Mouse (Mus musculus) brain, embryonic 14.5 days (tissue): ENCODE data around the gene Eps15l1. TPM values are rescaled to one million over a fixed set of nuclear protein-coding genes. Genes with fewer than 3 reads are reported as not detected.

Source experiments
- DNase-seq: peaks from one replicate; pipeline ENCODE4 v3.0.0-alpha.2; 2011; ENCODE audit warnings: low read depth
- CTCF ChIP-seq: fragments of 200-500 bp; IDR thresholded peaks from 2 replicates; pipeline ENCODE4 v1.5.1; 2012; ENCODE audit warnings: inconsistent platforms, mild to moderate bottlenecking, moderate library complexity, borderline replicate concordance; ENCODE audit not compliant: insufficient read depth, insufficient read length; ENCODE audit errors: extremely low read depth
- POLR2A ChIP-seq: fragments of 200-500 bp; IDR thresholded peaks from 2 replicates; pipeline ENCODE4 v1.6.1; 2012; ENCODE audit warnings: mild to moderate bottlenecking, inconsistent platforms, borderline replicate concordance; ENCODE audit not compliant: poor library complexity, insufficient read depth, insufficient read length, severe bottlenecking; ENCODE audit errors: extremely low read depth
- polyA plus RNA-seq: library from polyadenylated mRNA; depleted of rRNA; stranded (reverse); fragments of >200 nt; gene quantifications from 2 replicates; pipeline ENCODE4 v1.2.3, GENCODE M21; 2012; rRNA removed

Gene Eps15l1
- 94.8 and 102 TPM in 2 replicates for polyA plus RNA-seq

DNA sequence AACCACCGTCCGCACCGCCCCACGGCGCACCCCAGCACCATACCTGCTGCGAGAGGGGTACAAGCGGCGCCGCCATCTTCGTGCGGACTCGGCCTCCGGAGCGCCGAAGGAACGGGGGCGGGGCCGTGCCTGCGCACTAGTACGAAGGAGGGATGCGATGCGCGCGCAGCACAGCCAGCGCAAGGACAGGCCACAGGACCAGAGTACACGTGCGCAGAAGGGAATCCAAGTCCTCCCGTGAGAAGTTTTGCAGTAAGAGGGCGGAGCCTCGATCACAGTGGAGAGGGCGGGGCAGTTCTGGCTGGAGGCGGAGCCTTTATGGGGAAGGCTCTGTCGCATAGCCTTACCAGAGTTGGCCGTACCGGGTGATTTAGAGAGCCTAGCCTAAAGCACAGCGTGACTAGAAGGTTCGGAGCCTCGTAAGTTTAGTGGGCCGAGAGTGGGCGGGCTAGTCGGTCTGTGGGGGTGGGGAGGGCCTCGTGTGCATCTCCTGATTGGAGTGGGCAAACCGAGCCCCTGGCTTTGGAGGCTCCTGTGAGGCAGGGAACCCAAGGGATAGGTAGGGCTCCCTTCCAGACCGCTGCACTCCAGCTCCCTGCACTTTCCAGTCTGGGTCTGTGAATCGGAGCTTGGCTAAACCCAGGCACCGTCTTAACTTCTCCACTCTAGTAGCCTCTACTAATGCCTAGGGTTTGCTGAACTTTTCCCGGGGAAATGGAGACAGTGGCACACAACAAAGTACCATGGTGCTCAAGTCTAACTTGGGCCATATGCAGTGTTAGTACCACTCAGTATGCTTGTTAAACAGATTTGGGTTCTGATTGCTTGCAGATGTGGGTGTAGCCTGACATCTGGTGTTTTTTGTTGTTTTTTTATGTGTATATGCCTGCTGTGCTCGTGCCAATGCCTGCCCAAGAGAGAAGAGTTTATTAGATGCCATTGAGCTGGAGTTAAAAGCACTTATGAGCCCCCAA lies at the start of gene Eps15l1:
Gene Eps15l1, minus strand, starts transcription at position 99 of the 974 bp plus-strand sequence.
- peak; percentile 100 for DNase-seq
- TF ChIP-seq CTCF = no peak
- TF ChIP-seq POLR2A = peak; percentile 87

DNA sequence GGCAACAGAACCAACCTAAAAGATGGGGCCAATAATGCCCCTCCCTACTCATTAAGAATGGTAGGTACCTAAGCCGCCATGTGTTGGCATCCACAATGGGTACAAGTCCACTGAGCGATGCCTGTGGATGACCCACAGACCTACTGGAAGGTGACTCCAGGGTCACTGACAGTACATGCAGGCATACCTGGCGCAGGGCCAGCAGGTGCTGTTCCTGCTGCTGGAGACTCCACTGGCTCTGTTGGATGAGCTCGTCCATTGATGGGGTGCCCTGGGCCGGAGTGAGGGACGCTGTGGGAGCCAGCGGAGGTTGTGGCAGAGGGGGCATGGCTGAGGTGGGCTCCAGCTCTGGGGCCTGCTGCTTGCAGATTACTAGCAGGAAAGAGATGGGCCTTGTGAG lies 49.4 kb upstream of the Eps15l1 start:
- TF ChIP-seq CTCF (no peak), POLR2A (no peak)
- DNase-seq = no peak

DNA sequence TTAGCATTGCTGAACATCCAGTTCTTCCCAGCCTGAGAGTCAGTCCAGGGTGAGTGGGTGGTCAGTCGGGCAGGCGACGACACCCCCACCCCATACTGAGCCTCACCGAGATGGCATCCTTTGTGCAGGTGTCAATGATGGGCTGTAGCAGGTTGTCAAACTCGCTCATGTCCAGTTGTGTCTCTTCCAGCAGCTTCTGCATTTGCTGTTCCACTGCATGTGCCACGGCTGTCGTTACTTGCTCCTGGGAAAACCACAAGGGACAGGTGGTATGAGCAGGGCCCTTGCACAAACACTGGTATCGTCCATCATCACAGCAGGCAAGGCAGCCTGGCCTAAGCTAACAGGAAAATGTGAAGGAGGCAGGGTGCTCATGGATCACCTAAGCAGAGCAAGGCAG lies 48.7 kb upstream of the Eps15l1 start:
- no peak for DNase-seq
- TF ChIP-seq POLR2A = no peak
- TF ChIP-seq CTCF = no peak

DNA sequence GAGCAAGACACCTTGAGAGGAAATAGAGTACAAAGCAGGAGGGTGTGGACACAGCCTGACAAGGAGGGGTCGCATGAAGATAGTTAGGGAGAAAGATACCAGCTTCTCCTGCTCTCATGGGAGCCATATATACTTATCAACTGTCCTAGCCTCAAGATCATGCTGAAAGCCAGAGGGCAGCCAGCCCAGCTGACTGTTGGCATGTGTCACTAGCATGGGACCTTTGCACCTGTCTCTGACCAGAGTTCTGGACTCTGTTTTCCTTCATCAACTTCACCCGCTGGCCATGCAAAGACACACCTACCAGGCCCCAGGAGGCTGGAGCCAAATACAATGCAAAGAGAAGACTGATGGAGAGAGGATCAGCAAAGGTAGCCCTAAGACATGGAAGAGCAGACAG lies 48.0 kb upstream of the Eps15l1 start:
- TF ChIP-seq POLR2A (no peak), CTCF (no peak)
- no peak for DNase-seq

DNA sequence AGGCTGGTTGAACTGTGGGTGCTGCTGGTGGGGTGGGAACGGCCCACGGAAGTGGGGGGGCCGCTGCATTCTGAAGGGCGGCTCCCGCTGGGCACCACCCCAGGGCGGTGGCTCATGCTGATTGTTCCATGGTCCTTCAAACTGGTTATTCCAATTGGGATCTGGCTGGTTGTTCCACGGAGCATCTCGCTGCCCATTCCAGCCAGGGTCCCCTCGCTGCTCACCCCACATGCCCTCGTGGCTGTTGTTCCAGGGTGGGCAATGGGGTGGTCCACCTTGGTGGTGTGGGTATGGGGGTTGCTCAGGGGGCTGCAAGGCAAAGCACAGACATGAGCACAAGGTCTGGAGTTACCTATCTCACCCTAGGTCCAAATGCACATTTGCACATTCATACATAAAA lies 43.0 kb upstream of the Eps15l1 start:
- no peak for DNase-seq
- no peak for TF ChIP-seq POLR2A
- no peak for TF ChIP-seq CTCF

DNA sequence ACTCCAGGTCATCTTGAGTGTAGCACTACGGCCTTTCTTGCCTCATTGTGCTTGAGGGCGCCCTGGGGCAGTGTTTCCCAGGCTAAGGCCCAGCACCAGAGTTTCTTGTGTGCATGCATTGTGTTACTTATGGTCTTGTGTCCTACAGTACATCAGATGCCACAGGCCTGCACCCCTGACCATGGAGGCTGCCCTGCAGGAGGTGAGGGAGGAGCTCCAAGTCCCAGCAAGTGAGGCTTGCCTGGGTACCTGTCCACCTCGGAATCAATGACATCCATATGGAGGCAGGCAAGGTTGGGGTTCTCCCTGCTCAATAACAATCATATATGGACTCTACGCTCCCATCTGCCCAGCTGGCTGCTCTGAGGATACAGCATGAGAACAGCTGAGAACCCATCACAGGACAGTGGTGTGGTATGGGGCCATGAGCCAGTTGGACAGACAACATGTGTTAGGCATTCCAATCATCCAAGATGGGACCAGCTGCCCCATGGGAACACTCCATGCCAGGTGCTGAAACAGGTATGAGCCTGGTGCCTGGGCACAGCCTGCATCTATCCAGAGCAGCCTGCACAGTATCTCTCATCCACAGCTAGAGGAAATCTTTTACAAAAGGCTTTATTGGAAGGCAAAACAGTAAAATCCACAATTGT lies 38.7 kb upstream of the Eps15l1 start:
- DNase-seq = no peak
- TF ChIP-seq POLR2A (no peak), CTCF (no peak)

DNA sequence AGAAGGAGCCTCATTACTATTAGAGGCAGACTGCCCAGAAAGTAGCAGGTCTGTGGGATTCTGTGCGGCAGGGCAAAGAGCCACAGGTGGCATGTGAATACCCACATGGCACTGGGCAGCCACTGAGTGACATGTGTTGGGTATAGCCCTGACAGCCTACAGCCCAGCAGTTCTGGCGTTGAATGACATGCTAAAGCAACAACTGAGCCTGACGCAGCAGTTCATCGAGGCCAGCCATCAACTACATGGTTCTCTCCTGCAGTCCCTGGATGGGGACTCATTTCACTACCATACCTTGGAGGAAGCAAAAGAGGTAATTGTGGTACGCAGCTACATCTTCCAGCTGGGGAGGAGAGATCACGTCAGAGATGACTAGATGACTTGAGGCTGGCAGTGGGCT lies 37.2 kb upstream of the Eps15l1 start:
- DNase-seq = no peak
- TF ChIP-seq POLR2A = no peak
- TF ChIP-seq CTCF = no peak

DNA sequence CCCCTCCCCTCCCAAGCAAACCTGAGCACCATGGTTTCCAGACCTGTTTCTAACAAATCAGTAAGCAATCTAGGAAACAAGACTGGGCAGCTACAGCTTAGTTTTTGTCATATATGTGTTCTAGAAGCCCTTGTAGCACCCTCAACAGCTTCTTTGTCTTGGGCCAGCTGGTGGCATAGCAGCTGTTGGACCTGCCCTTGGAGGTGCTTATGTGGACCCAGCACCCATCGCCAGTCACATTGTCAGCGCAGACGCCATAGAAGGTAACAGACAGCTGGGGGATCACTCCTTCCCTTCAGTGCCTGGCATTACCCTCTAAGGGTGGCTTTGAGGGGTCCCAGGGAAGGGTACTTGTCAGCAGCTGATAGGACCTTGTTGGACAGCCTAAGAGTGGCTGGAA lies 36.5 kb upstream of the Eps15l1 start:
- no peak for DNase-seq
- no peak for TF ChIP-seq POLR2A
- no peak for TF ChIP-seq CTCF

DNA sequence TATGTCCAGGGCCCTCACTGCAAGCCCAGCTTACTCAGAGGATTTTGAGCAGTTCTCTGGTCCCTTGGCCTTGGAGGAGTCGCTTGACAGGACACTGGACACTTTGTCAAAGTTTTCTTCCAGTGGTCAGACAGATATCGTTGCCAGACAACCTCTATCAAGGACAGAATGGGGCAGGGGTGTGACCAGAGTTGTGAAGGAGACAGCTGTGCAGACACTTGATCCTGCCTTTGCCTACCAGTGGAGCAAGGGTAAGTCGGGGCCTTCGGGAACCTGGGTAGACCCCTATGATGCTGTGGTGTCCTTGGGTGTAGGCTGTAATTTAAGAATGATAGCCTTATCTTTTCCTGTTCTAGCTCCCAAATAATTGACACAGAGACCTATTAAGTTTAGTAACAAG lies 34.1 kb upstream of the Eps15l1 start:
- no peak for TF ChIP-seq CTCF

DNA sequence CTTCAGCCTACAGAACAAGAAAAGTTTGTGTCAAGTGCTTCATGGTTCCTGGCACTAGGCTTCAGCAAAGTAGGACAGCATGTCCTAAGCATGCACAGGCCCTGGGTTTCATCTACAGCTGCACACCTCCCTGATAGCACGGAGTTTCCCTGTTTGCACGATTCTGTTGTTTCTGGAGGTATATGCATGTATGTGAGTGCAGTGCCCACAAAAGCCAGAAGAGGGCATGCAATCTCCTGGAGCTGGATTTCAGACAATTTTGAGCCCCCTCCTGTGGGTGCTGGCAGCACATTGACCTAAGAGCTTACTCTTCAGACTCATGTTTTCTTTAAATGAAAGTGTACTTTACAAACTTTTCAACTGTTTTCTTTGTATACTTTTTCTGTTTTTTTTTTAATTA lies 32.6 kb upstream of the Eps15l1 start:
- peak; percentile 1; the same call in 1 of the 2 replicates for TF ChIP-seq CTCF
- no peak for TF ChIP-seq POLR2A
- DNase-seq = no peak

More for the DNA sequence above, 34.1 kb upstream of the Eps15l1 start:
- no peak for DNase-seq

DNA sequence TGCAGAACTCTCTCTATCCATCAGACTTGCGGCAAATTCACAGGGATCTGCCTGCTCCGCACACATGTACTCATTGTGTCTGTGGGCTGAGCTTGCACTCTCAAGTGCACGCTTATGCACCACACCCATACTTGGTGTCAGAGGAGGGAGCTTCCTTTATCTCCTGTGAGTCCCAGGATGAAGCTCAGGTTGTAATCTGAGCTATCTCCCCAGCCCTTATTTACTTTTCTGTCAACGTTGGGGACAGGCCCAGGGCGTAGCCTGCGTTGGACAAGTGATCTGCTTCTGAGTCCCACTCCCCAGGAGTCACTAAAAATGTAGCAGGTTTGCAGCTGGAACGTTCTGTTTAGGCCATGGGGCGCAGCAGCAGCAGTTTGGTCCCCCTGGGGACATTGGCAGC lies 30.3 kb upstream of the Eps15l1 start:
- DNase-seq = no peak
- no peak for TF ChIP-seq CTCF
- no peak for TF ChIP-seq POLR2A

DNA sequence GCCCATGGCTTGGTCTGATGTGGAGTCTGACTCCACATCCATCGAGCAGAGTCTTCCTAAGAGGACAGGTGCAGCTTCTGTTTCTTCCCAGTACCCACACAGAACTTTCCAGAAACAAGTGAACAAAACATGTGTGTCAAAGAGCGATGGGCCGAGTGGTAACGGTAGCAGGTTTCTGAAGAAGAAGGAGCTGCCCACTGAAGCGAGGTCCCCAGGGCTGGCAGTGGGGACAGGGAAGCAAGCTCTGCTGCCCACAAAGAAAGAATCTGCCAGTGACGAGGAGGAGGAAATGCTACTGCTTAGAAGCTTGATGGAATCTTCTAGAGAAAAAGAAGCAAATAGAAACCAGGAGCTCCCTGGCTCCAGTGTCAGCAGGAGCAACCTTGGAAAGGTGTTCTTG lies 23.8 kb upstream of the Eps15l1 start:
- TF ChIP-seq CTCF (no peak), POLR2A (no peak)
- DNase-seq = no peak

DNA sequence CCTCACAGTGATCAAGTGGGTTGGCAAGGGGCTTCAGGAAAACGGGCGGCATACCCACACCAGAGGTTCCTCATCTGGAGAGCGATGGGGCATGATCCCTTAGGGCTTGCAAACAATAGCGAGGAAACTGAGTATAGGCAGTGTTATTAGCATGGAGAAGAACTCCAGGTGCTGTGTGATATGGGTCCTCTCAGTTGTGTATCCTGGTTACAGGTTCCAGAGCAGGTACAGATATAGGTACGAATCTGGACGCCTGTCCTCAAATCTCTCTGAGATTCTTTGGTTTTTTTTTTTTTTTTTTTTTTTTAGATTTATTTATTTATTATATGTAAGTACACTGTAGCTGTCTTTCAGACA lies 22.7 kb upstream of the Eps15l1 start:
- no peak for DNase-seq
- TF ChIP-seq CTCF (no peak), POLR2A (no peak)

DNA sequence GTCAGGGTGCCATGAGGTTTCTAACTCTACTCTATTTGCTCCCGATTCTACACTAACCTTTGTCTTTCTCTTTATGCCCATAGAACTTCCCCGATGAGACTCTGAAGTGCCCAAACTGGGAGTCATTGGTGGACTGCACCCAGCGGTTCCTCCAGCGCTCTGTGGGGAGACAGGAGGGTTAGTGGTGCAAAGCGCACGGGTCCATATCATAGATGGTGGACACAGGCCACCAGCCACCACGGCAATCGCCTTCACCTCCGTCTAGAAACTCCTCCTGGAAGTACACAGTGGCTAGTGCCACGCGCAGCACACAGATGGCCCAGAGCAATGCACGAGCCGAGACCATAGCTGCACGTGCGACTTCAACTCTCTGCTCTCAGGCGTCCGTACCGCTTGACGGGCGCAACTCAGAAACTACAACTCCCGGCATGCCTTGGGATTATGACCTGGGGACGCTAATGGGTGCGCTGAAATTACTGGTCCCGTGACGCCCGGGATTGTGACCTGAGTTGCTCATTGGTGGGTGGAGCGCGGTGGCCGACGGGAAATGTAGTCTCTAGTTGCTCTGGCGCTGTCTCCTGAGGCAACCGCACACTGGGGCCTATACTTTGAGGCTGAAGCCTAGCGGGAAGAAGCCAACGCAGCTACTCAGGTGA lies 22.2 kb upstream of the Eps15l1 start, which contains the start of the genes Calr3 and 1700030K09Rik:
Gene Calr3, minus strand, starts transcription at position 533 of the 656 bp plus-strand sequence.
Gene 1700030K09Rik, plus strand, starts transcription at position 543 of the 656 bp plus-strand sequence.
- peak; percentile 100 for DNase-seq
- TF ChIP-seq CTCF (no peak), POLR2A (peak; percentile 22; the same call in 1 of the 2 replicates)
